Mouse (Mus musculus): Measurements from ENCODE around the gene Npas3.

- TF ChIP-seq CTCF (IDR thresholded peaks at IDR 0.05; ENCODE audit: low read depth), result no peak
- no peak for TF ChIP-seq EP300 (IDR thresholded peaks at IDR 0.05; ENCODE audit: low read depth)
Observed at GRCm38 (mm10) chr12:53447469-53447868, 199.0 kb downstream of the Npas3 start.
